Mouse (Mus musculus) lung, embryonic 15.5 days (tissue): ENCODE measurements around the gene Rab8a. TPM values are rescaled to one million over a fixed set of nuclear protein-coding genes. Genes with fewer than 3 reads are reported as not detected.

Experiments used
- ATAC-seq: fragments of 200-750 bp; cut with Nextera tagmentation; 2 replicates; pipeline ENCODE4 v1.8.0; 2017; ENCODE audit warnings: moderate number of reproducible peaks, borderline replicate concordance; ENCODE audit not compliant: low FRiP score, low TSS enrichment; ENCODE audit errors: extremely low read depth
- H3K27ac ChIP-seq: fragments of 300-500 bp; sonication (generic); 2 replicates; pipeline ENCODE4 v1.5.1; 2015; ENCODE audit warnings: moderate library complexity, mild to moderate bottlenecking, inconsistent platforms
- H3K27me3 ChIP-seq: fragments of 300-500 bp; sonication (generic); 2 replicates; pipeline ENCODE4 v1.6.1; 2015; ENCODE audit warnings: inconsistent platforms
- H3K36me3 ChIP-seq: fragments of 300-500 bp; sonication (generic); 2 replicates; pipeline ENCODE4 v1.6.1; 2015; ENCODE audit warnings: inconsistent platforms
- H3K4me1 ChIP-seq: fragments of 300-500 bp; sonication (generic); 2 replicates; pipeline ENCODE4 v1.6.1; 2015; ENCODE audit warnings: inconsistent platforms
- H3K4me2 ChIP-seq: fragments of 300-500 bp; sonication (generic); 2 replicates; pipeline ENCODE4 v1.6.1; 2015; ENCODE audit warnings: inconsistent platforms, mild to moderate bottlenecking, moderate library complexity
- H3K4me3 ChIP-seq: fragments of 300-500 bp; sonication (generic); 2 replicates; pipeline ENCODE4 v1.5.1; 2015; ENCODE audit warnings: mild to moderate bottlenecking, inconsistent platforms
- H3K9ac ChIP-seq: fragments of 300-500 bp; sonication (generic); 2 replicates; pipeline ENCODE4 v1.6.1; 2015; ENCODE audit warnings: inconsistent platforms
- H3K9me3 ChIP-seq: fragments of 300-500 bp; sonication (generic); 2 replicates; pipeline ENCODE4 v1.6.1; 2016; ENCODE audit warnings: inconsistent platforms
- WGBS: fragments of 180-500 bp; shearing (Covaris S2); methylation state at CpG from one replicate; pipeline ENCODE4 v1.1.7; 2015; 5-methylcytosine and 5-hydroxymethylcytosine counted together
- polyA plus RNA-seq: library from polyadenylated mRNA; unstranded; fragments of >200 nt; fragmentation: Nextera tagmentation; extraction: Ambion mirVana; gene quantifications from 2 replicates; pipeline ENCODE4 v1.2.1, GENCODE M21; 2015

The Rab8a gene
- polyA plus RNA-seq, 1 experiment from 2014 or later = 118 TPM

- H3K4me2 ChIP-seq = no peak overlapping the region
- ATAC-seq = no peak
- no peak overlapping the region for H3K4me3 ChIP-seq
- H3K9ac ChIP-seq = no peak overlapping the region
- peaks cover 4% of the 10 kb centered on the region; the same call in 1 of the 2 replicates for H3K27me3 ChIP-seq
- peaks cover 7% of the 10 kb centered on the region for H3K4me1 ChIP-seq
- no peaks in the 10 kb centered on the region for H3K36me3 ChIP-seq
- WGBS = 31% methylated on average over 1 of the region's 1 CpGs
- H3K27ac ChIP-seq = no peak overlapping the region
- no peaks in the 10 kb centered on the region for H3K9me3 ChIP-seq
These were observed 54.9 kb downstream of the Rab8a start for GRCm38 (mm10) chr8:72215871-72216270.

- no peak overlapping the region for H3K9ac ChIP-seq
- ATAC-seq = peak; percentile 15; the same call in 1 of the 2 replicates
- H3K9me3 ChIP-seq = no peaks in the 10 kb centered on the region
- peaks cover 4% of the 10 kb centered on the region; the same call in 1 of the 2 replicates for H3K27me3 ChIP-seq
- peaks cover 10% of the 10 kb centered on the region for H3K4me1 ChIP-seq
- H3K36me3 ChIP-seq = peaks cover 25% of the 10 kb centered on the region
- H3K4me3 ChIP-seq = peak overlapping the region; percentile 65
- H3K27ac ChIP-seq = peak overlapping the region; percentile 51; the same call in 1 of the 2 replicates
- 75% methylated on average over 10 of the region's 10 CpGs for WGBS
- H3K4me2 ChIP-seq = peak overlapping the region; percentile 63
These were observed 58.0 kb downstream of the Rab8a start for GRCm38 (mm10) chr8:72218781-72219540.

DNA sequence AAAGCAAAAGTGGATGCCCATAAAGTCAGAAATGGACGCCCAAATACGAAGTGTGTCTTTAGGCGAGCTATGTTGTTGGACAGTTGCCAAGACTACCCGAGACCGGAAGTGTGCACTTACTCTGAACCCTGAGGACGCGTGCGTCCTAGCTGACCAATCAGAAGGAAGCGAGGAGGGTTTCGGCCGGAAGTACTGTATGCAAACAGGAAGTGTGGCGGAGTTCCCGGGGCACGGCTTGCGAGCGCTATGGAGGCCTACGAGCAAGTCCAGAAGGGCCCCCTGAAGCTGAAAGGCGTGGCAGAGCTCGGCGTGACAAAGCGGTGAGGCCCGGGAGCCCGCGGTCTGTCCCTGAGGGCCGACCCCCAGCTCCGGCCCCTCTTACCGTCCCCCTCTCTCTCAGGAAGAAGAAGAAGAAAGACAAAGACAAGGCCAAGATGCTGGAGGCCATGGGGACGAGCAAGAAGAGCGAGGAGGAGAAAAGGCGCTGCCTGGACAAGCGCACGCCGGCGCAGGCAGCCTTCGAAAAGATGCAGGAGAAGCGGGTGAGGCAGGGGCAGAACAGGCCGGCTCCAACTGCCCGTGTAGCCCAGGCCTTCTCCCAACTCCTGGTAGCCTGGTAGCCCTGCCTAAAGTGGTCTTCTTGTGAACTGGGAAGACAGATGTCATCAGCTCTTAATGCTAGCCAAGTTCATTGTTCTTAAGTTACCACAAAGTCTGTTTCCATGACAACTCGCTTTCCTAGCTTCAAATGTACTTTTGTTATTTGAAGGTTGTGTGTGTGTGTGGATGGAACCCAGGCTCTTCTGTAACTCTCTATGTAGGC is 58.8 kb downstream of the Rab8a start, which contains the start of gene Fam32a:
Fam32a (plus strand) TSS at position 190 of the 823 bp plus-strand sequence.
- Histone ChIP-seq H3K27ac (peak within 1 kb of the TSS; percentile 51), H3K36me3 (peaks cover 29% of the 10 kb centered on the region), H3K27me3 (peaks cover 4% of the 10 kb centered on the region; the same call in 1 of the 2 replicates), H3K4me3 (peak within 1 kb of the TSS; percentile 65), H3K9me3 (no peaks in the 10 kb centered on the region), H3K4me2 (peak within 1 kb of the TSS; percentile 63), H3K9ac (peak within 1 kb of the TSS; percentile 65), H3K4me1 (peaks cover 10% of the 10 kb centered on the region)
- 9% methylated on average over 39 of the region's 39 CpGs for WGBS
- ATAC-seq = peak; percentile 97

- no peak for ATAC-seq
- WGBS = 74% methylated on average over 4 of the region's 4 CpGs
- peaks cover 10% of the 10 kb centered on the region for H3K4me1 ChIP-seq
- peaks cover 29% of the 10 kb centered on the region for H3K36me3 ChIP-seq
- H3K9me3 ChIP-seq = no peaks in the 10 kb centered on the region
- H3K27ac ChIP-seq = no peak overlapping the region
- no peak overlapping the region for H3K9ac ChIP-seq
- peak overlapping the region; percentile 65 for H3K4me3 ChIP-seq
- peaks cover 4% of the 10 kb centered on the region; the same call in 1 of the 2 replicates for H3K27me3 ChIP-seq
- peak overlapping the region; percentile 63 for H3K4me2 ChIP-seq
These were observed 59.8 kb downstream of the Rab8a start for GRCm38 (mm10) chr8:72220758-72221157.

DNA sequence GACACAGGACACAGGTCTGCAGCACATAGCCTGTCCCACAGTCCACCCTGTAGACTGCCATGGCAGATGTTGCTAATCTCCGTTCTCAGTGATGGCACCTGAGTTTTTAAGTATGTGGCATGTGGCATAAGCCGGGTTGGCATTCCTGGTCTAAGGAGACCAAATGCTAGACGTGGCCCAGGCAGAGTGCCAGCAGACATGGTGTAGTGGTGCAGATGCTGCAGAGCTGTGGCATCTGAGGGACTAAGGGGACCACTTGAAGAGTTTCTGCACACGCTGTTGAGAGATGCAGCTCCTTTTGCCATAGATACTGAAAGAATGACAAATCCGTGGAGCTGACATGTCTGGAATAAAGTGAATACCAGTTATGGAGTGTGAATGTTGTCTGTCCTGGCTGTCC is 61.7 kb downstream of the Rab8a start:
- Histone ChIP-seq H3K9ac (no peak overlapping the region), H3K27me3 (no peaks in the 10 kb centered on the region), H3K4me2 (no peak overlapping the region), H3K4me1 (peaks cover 10% of the 10 kb centered on the region), H3K4me3 (no peak overlapping the region), H3K27ac (no peak overlapping the region), H3K36me3 (peaks cover 29% of the 10 kb centered on the region), H3K9me3 (no peaks in the 10 kb centered on the region)
- ATAC-seq = no peak
- 89% methylated on average over 5 of the region's 5 CpGs for WGBS

Other genes starting within 250 kb of the Rab8a start
- 21.4 and 22.3 TPM in 2 replicates for gene Zfp961, start 210.2 kb upstream of the Rab8a start, polyA plus RNA-seq
- gene Cyp4f18, start 151.6 kb upstream of the Rab8a start, polyA plus RNA-seq = 2.4 and 3.0 TPM in 2 replicates
- not detected in 2 replicates for gene Olfr372, start 120.0 kb upstream of the Rab8a start, polyA plus RNA-seq
- not detected in 2 replicates for gene Olfr373, start 78.0 kb upstream of the Rab8a start, polyA plus RNA-seq
- not detected in 2 replicates for gene Olfr374, start 54.2 kb upstream of the Rab8a start, polyA plus RNA-seq
- gene Tpm4, start 26.2 kb upstream of the Rab8a start, polyA plus RNA-seq = 896 and 923 TPM in 2 replicates
- gene Hsh2d, start 28.4 kb downstream of the Rab8a start, polyA plus RNA-seq = 0.34 and 0.57 TPM in 2 replicates
- 0.20 TPM in 2 replicates for gene Cib3, start 51.6 kb downstream of the Rab8a start, polyA plus RNA-seq
- gene Gm11034, start 52.4 kb downstream of the Rab8a start, polyA plus RNA-seq = not detected in 2 replicates
- gene Fam32a, start 58.5 kb downstream of the Rab8a start, polyA plus RNA-seq = 71.6 and 77.4 TPM in 2 replicates
- gene Ap1m1, start 78.8 kb downstream of the Rab8a start, polyA plus RNA-seq = 103 and 106 TPM in 2 replicates
- 33.1 and 33.8 TPM in 2 replicates for gene Gm10282, start 144.1 kb downstream of the Rab8a start, polyA plus RNA-seq
- 13.3 and 14.0 TPM in 2 replicates for gene Klf2, start 157.8 kb downstream of the Rab8a start, polyA plus RNA-seq